Mouse (Mus musculus) liver, embryonic 11.5 days (tissue): Measurements from ENCODE around the gene Rdh16f1. TPM values are rescaled to one million over a fixed set of nuclear protein-coding genes. Genes with fewer than 3 reads are reported as not detected.
"Not testable (repeated sequence)": the region's sequence is repeated elsewhere in the genome, so short reads cannot be mapped to it uniquely, and the experiment has no call there.

Experiments used
- ATAC-seq: fragments of 200-750 bp; cut with Nextera tagmentation; replicated peaks from 2 replicates; pipeline ENCODE4 v1.8.0; 2017; ENCODE audit warnings: moderate number of reproducible peaks, mild to moderate bottlenecking, moderate TSS enrichment, moderate library complexity; ENCODE audit not compliant: low FRiP score
- DNase-seq: peaks from one replicate; pipeline ENCODE4 v3.0.0-alpha.2; 2017; ENCODE audit warnings: low spot score
- H3K27ac ChIP-seq: fragments of 300-500 bp; sonication (generic); 2 replicates; pipeline ENCODE4 v1.5.1; 2014; ENCODE audit warnings: mild to moderate bottlenecking, low read depth, low read length, control low read depth
- H3K27me3 ChIP-seq: fragments of 300-500 bp; sonication (generic); replicated peaks from 2 replicates; pipeline ENCODE4 v1.6.1; 2014; ENCODE audit warnings: low read length, mixed read lengths; ENCODE audit not compliant: control insufficient read depth, insufficient read depth
- H3K36me3 ChIP-seq: fragments of 300-500 bp; sonication (generic); 2 replicates; pipeline ENCODE4 v1.6.1; 2014; ENCODE audit warnings: mild to moderate bottlenecking, low read length, moderate library complexity, mixed read lengths; ENCODE audit not compliant: control insufficient read depth, insufficient read depth
- H3K4me1 ChIP-seq: fragments of 300-500 bp; sonication (generic); replicated peaks from 2 replicates; pipeline ENCODE4 v1.6.1; 2014; ENCODE audit warnings: low read length, mixed read lengths; ENCODE audit not compliant: control insufficient read depth, insufficient read depth
- H3K4me2 ChIP-seq: fragments of 300-500 bp; sonication (generic); 2 replicates; pipeline ENCODE4 v1.6.1; 2014; ENCODE audit warnings: mild to moderate bottlenecking, control low read depth, moderate library complexity
- H3K4me3 ChIP-seq: fragments of 300-500 bp; sonication (generic); 2 replicates; pipeline ENCODE4 v1.5.1; 2014; ENCODE audit warnings: low read depth, low read length, control low read depth
- H3K9ac ChIP-seq: fragments of 300-500 bp; sonication (generic); 2 replicates; pipeline ENCODE4 v1.6.1; 2014; ENCODE audit warnings: low read depth, low read length, control low read depth
- H3K9me3 ChIP-seq: fragments of 300-500 bp; sonication (generic); 2 replicates; pipeline ENCODE4 v1.6.1; 2016; ENCODE audit warnings: low read length, inconsistent platforms, mixed read lengths; ENCODE audit not compliant: control insufficient read depth
- WGBS: fragments of 180-500 bp; shearing (Covaris S2); extraction: QIAGEN DNeasy Blood & Tissue Kit; methylation state at CpG from one replicate; pipeline ENCODE4 v1.1.7; 2014; 5-methylcytosine and 5-hydroxymethylcytosine counted together
- polyA plus RNA-seq: library from polyadenylated mRNA; unstranded; fragments of >200 nt; fragmentation: Nextera tagmentation; extraction: Ambion mirVana; gene quantifications from 2 replicates; pipeline ENCODE4 v1.2.1, GENCODE M21; 2014

Gene Rdh16f1
- polyA plus RNA-seq, 1 experiment from 2014 or later = 0.19 TPM

DNA sequence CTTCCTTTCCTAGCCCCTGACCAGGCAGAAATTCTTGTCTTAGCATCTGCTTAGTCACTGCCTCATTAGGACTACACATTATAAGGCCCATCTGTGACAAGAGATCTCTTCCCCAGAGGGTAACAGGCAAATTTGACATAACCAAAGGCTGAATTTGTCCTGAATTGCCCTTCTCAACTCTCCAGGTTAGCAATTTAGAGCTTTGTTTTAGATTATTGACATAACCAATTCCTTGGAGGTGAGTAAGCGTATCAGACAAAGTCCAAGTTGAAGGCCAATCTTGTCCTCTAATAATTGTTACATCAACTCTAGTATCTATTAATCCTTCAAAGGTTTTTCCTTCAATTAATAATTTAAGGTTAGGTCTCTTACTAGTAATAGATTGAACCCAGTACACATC is 74.6 kb downstream of the Rdh16f1 start:
- not testable (repeated sequence) for H3K4me3 ChIP-seq, H3K4me2 ChIP-seq, H3K9me3 ChIP-seq, H3K4me1 ChIP-seq, H3K36me3 ChIP-seq, H3K27ac ChIP-seq, H3K9ac ChIP-seq, DNase-seq, ATAC-seq, H3K27me3 ChIP-seq
- WGBS = 86% methylated on average over 1 of the region's 1 CpGs

DNA sequence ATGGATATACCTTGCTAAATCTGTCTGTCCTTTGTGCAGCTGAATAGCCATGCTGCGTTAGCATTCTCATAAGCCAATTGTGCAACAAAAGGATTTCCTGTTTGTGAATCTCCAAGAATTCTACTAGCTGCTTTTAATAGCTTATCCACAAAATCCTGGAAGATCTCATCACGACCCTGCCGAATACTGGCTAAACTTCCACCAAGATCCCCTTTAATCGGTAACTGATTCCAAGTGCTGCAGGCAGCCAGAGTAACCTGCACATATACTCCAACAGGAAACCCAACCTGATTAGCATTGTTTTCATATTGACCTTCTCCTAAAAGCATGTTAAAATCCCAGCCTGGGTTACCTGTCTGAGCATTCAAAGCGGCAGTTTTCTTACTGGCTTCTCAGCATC is 75.7 kb downstream of the Rdh16f1 start:
- ATAC-seq = no peak
- no peak overlapping the region for H3K27ac ChIP-seq
- no peaks in the 10 kb centered on the region for H3K27me3 ChIP-seq
- no peaks in the 10 kb centered on the region for H3K9me3 ChIP-seq
- no peak overlapping the region for H3K9ac ChIP-seq
- H3K4me2 ChIP-seq = no peak overlapping the region
- H3K4me1 ChIP-seq = no peaks in the 10 kb centered on the region
- DNase-seq = no peak
- no peaks in the 10 kb centered on the region for H3K36me3 ChIP-seq
- no peak overlapping the region for H3K4me3 ChIP-seq
- WGBS = 75% methylated on average over 5 of the region's 5 CpGs

DNA sequence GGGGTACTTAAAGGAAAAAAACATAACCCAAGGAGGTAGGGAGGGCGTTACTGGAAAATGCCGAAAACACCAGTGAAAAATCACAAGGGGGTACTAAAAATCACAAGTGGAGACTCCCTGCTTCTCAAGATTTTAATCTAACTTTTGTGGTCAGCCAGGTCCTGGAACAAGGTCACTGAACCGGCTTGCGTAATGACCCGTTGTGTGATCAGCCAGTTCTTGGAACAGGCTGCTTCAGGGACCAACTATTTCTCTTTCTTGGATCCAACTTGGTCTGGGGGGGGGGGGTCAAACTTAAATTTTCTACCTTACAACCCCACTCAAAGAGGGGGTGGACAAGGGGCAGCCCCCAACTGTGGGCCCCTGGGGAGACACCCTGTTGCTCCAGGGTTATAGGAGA is 78.2 kb downstream of the Rdh16f1 start:
- not testable (repeated sequence) for H3K36me3 ChIP-seq, H3K27ac ChIP-seq, H3K9ac ChIP-seq, H3K4me1 ChIP-seq, H3K4me2 ChIP-seq, H3K27me3 ChIP-seq, H3K9me3 ChIP-seq, ATAC-seq, DNase-seq, H3K4me3 ChIP-seq
- WGBS = 76% methylated on average over 5 of the region's 5 CpGs

DNA sequence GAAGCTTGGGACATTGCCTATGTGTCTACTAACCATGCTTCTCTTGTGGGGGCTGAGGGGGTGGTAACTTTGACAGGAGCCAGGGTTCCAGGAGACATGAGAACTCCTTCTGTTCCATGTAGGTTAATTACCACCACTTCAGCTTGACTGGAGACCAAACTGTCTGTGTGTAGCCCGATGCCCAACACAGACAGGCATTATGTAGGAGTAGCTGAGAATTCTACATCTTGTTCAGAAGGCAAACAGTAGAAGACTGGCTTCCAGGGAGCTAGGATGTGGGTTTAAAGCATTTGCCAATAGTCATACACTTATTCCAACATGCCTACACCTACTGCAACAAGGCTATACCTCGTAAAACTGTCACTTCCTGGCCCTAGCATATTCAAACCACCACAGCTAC is 79.0 kb downstream of the Rdh16f1 start:
- Histone ChIP-seq H3K36me3 (no peaks in the 10 kb centered on the region), H3K27ac (no peak overlapping the region), H3K4me3 (no peak overlapping the region), H3K4me2 (no peak overlapping the region), H3K27me3 (no peaks in the 10 kb centered on the region), H3K4me1 (no peaks in the 10 kb centered on the region), H3K9me3 (no peaks in the 10 kb centered on the region), H3K9ac (no peak overlapping the region)
- DNase-seq (no peak), ATAC-seq (no peak)
- 71% methylated on average over 2 of the region's 2 CpGs for WGBS

DNA sequence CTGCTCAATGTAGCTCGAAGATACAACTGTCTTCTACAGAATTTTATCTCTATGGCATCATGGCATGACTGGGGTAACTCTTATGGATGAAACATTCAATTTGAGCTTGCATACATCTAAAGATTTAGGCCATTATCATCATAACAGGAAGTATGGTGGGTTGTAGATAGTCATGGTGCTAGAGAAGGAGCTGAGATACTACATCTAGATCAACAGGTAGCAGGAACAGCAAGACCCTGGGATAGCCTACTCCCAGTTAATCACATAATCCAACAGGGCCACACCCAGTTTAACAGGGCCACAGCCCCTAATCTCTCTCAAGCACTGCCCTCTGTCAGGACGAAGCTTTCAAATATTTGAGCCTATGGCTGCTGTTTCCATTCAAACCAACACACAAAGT is 81.2 kb downstream of the Rdh16f1 start:
- no peak for ATAC-seq
- Histone ChIP-seq H3K9me3 (no peaks in the 10 kb centered on the region), H3K4me2 (no peak overlapping the region), H3K4me1 (no peaks in the 10 kb centered on the region), H3K36me3 (no peaks in the 10 kb centered on the region), H3K9ac (no peak overlapping the region), H3K4me3 (no peak overlapping the region), H3K27me3 (no peaks in the 10 kb centered on the region), H3K27ac (no peak overlapping the region)
- DNase-seq = no peak
- WGBS = 59% methylated on average over 2 of the region's 2 CpGs

Other genes with a start within 250 kb of the Rdh16f1 start
- gene Ndufa4l2, start 244.8 kb upstream of the Rdh16f1 start, polyA plus RNA-seq = 34.2 TPM in 2 replicates
- gene Shmt2, start 237.3 kb upstream of the Rdh16f1 start, polyA plus RNA-seq = 261 and 286 TPM in 2 replicates
- 0.56 TPM in 1 of 2 replicates, not detected in the other for gene Nxph4, start 225.2 kb upstream of the Rdh16f1 start, polyA plus RNA-seq
- gene Lrp1, start 138.6 kb upstream of the Rdh16f1 start, polyA plus RNA-seq = 35.7 and 36.8 TPM in 2 replicates
- 28.7 TPM in 2 replicates for gene Stat6, start 116.8 kb upstream of the Rdh16f1 start, polyA plus RNA-seq
- 10.5 and 11.2 TPM in 2 replicates for gene Nemp1, start 92.9 kb upstream of the Rdh16f1 start, polyA plus RNA-seq
- 5.7 and 5.8 TPM in 2 replicates for gene Nab2, start 91.2 kb upstream of the Rdh16f1 start, polyA plus RNA-seq
- gene Myo1a, start 54.6 kb upstream of the Rdh16f1 start, polyA plus RNA-seq = 0.14 TPM in 1 of 2 replicates, not detected in the other
- 11.2 and 16.0 TPM in 2 replicates for gene Tac2, start 35.3 kb upstream of the Rdh16f1 start, polyA plus RNA-seq
- 2.6 and 2.8 TPM in 2 replicates for gene Zbtb39, start 20.2 kb upstream of the Rdh16f1 start, polyA plus RNA-seq
- 5.0 TPM in 2 replicates for gene Gpr182, start 8.1 kb upstream of the Rdh16f1 start, polyA plus RNA-seq
- gene Rdh1, start 66 bp upstream of the Rdh16f1 start, polyA plus RNA-seq = 0.17 and 0.22 TPM in 2 replicates
- gene Rdh9, start 16.6 kb downstream of the Rdh16f1 start, polyA plus RNA-seq = not detected in 2 replicates
- gene Rdh16, start 41.4 kb downstream of the Rdh16f1 start, polyA plus RNA-seq = not detected in 2 replicates
- not detected in 2 replicates for gene Rdh19, start 90.1 kb downstream of the Rdh16f1 start, polyA plus RNA-seq
- not detected in 2 replicates for gene Rdh16f2, start 106.7 kb downstream of the Rdh16f1 start, polyA plus RNA-seq
- gene Rdh7, start 129.0 kb downstream of the Rdh16f1 start, polyA plus RNA-seq = 0.14 TPM in 1 of 2 replicates, not detected in the other
- not detected in 2 replicates for gene Sdr9c7, start 138.7 kb downstream of the Rdh16f1 start, polyA plus RNA-seq
- not detected in 2 replicates for gene Hsd17b6, start 247.8 kb downstream of the Rdh16f1 start, polyA plus RNA-seq